In genomic region chr10:93830931-93831729, GRCm38 (mm10) we compare ENCODE assay signal across 11 mouse cellular contexts. TPM values are rescaled to one million over a fixed set of nuclear protein-coding genes. Genes with fewer than 3 reads are reported as not detected.
DNase-seq lines count a peak whose midpoint lies in the region; ATAC-seq and TF ChIP-seq lines count a peak whose summit lies in the region.
"Had no signal": no experiment of that assay in that cellular context is flagged by ENCODE, and none has a peak within 500 bp of the region (broad histone marks: within the 10 kb centered on the region; RNA-seq: fewer than 3 reads in every experiment).

TSS of gene Usp44 (plus strand) at chr10:93831555.

- no peak for TF ChIP-seq CTCF in E14TG2a.4 (conservative IDR thresholded peaks at IDR 0.05; ENCODE audit: low read length)

- H3K4me3 ChIP-seq in heart, embryonic 13.5 days, result peak within 1 kb of the TSS; percentile 34
- H3K4me3 ChIP-seq in E14TG2a.4 (replicated peaks; ENCODE audit: low read length), result peak within 1 kb of the TSS; percentile 43
- H3K4me3 ChIP-seq in forebrain, embryonic 10.5 days, result peak within 1 kb of the TSS; percentile 35
- H3K4me3 ChIP-seq in limb, embryonic 13.5 days, result peak within 1 kb of the TSS; percentile 17
- H3K4me3 ChIP-seq: erythroblast, embryonic 14.5 days had no signal

- H3K4me2 ChIP-seq in heart, embryonic 13.5 days, result peak within 1 kb of the TSS; percentile 61
- peak within 1 kb of the TSS; percentile 42 for H3K4me2 ChIP-seq in limb, embryonic 13.5 days (replicated peaks)

- ATAC-seq in heart, embryonic 13.5 days (ENCODE audit: extremely low read depth, insufficient number of reproducible peaks, low FRiP score, low TSS enrichment), result no peak
- ATAC-seq in limb, embryonic 13.5 days (ENCODE audit: low FRiP score, low read depth), result no peak
- no peak for ATAC-seq in erythroid progenitor cell, adult 5-6 weeks (replicated peaks; ENCODE audit: low FRiP score, poor library complexity, severe bottlenecking)

- H3K36me3 ChIP-seq in heart, embryonic 13.5 days, result no peaks in the 10 kb centered on the region
- H3K36me3 ChIP-seq in E14TG2a.4 (ENCODE audit: insufficient read depth, low read length), result 0 out of 2 replicates have a peak, but pooled peaks cover 2% of the 10 kb centered on the region
- H3K36me3 ChIP-seq in forebrain, embryonic 10.5 days (replicated peaks), result no peaks in the 10 kb centered on the region
- H3K36me3 ChIP-seq in limb, embryonic 13.5 days, result no peaks in the 10 kb centered on the region

- WGBS in heart, embryonic 13.5 days, result 9% methylated on average over 22 of the region's 22 CpGs
- WGBS in forebrain, embryonic 10.5 days, result 7% methylated on average over 22 of the region's 22 CpGs
- 7% methylated on average over 22 of the region's 22 CpGs for WGBS in limb, embryonic 13.5 days

- no peak within 1 kb of the TSS for H3K27ac ChIP-seq in heart, embryonic 13.5 days (replicated peaks)
- peak within 1 kb of the TSS; percentile 40; the same call in 1 of the 2 replicates for H3K27ac ChIP-seq in forebrain, embryonic 10.5 days
- H3K27ac ChIP-seq in limb, embryonic 13.5 days, result no peak within 1 kb of the TSS

- no peak within 1 kb of the TSS for H3K9ac ChIP-seq in heart, embryonic 13.5 days
- H3K9ac ChIP-seq in limb, embryonic 13.5 days, result no peak within 1 kb of the TSS

- peaks cover 22% of the 10 kb centered on the region for H3K4me1 ChIP-seq in heart, embryonic 13.5 days
- H3K4me1 ChIP-seq in E14TG2a.4 (replicated peaks; ENCODE audit: low read depth, low read length), result peaks cover 43% of the 10 kb centered on the region
- peaks cover 43% of the 10 kb centered on the region for H3K4me1 ChIP-seq in forebrain, embryonic 10.5 days
- peaks cover 25% of the 10 kb centered on the region for H3K4me1 ChIP-seq in limb, embryonic 13.5 days

- peaks cover 67% of the 10 kb centered on the region for H3K27me3 ChIP-seq in heart, embryonic 13.5 days (replicated peaks)
- H3K27me3 ChIP-seq in E14TG2a.4 (ENCODE audit: insufficient read depth, low read length), result peaks cover 22% of the 10 kb centered on the region
- H3K27me3 ChIP-seq in forebrain, embryonic 10.5 days (ENCODE audit: poor library complexity, severe bottlenecking), result peaks cover 67% of the 10 kb centered on the region
- peaks cover 66% of the 10 kb centered on the region for H3K27me3 ChIP-seq in limb, embryonic 13.5 days

- no peak for DNase-seq in heart, adult 18-20 months
- DNase-seq in forebrain, embryonic 10.5 days (ENCODE audit: extremely low spot score, low spot score), result no peak
- DNase-seq in cerebellum, postnatal 14 days, result no peak
- no peak for DNase-seq in gastrocnemius, adult 18-20 months (ENCODE audit: low spot score)
- DNase-seq: adrenal gland, postnatal 14 days had no signal

- no peaks in the 10 kb centered on the region for H3K9me3 ChIP-seq in heart, embryonic 13.5 days
- H3K9me3 ChIP-seq in E14TG2a.4 (ENCODE audit: low read length), result no peaks in the 10 kb centered on the region
- no peaks in the 10 kb centered on the region for H3K9me3 ChIP-seq in forebrain, embryonic 10.5 days
- H3K9me3 ChIP-seq in limb, embryonic 13.5 days, result no peaks in the 10 kb centered on the region

RNA-seq across cellular contexts. Expression of gene Usp44, which starts in this region (rescaled TPM):
- 0.29 and 0.31 TPM in 2 replicates for polyA plus RNA-seq in heart, embryonic 13.5 days (2015; fragmentation: Nextera tagmentation; extraction: Ambion mirVana)
- not detected for total RNA-seq in heart, adult 18-20 months (2021)
- 16.3 and 17.4 TPM in 2 replicates for polyA plus RNA-seq in forebrain, embryonic 10.5 days (2016; fragmentation: Nextera tagmentation; extraction: Ambion mirVana)
- polyA plus RNA-seq in limb, embryonic 13.5 days (2015; fragmentation: Nextera tagmentation; extraction: Ambion mirVana), result 0.88 and 1.2 TPM in 2 replicates
- total RNA-seq in gastrocnemius, adult 18-20 months (2021), result under 1 TPM; 0.17 to 0.57 TPM
- total RNA-seq in erythroid progenitor cell, adult 5-6 weeks (2015; ENCODE audit: low replicate concordance), result not detected in 2 replicates
- total RNA-seq in erythroid progenitor cell, adult 5-6 weeks (2017; ENCODE audit: low replicate concordance), result not detected in 2 replicates
- total RNA-seq: adrenal gland, postnatal 14 days; layer of hippocampus, adult 18-20 months had no signal
- polyA plus RNA-seq: erythroblast, embryonic 14.5 days had no signal
